Mouse (Mus musculus): ENCODE measurements around the gene Bckdk.
A peak's percentile ranks its signal among the peaks of the same experiment; 100 is the strongest.

Bckdk gene

DNA sequence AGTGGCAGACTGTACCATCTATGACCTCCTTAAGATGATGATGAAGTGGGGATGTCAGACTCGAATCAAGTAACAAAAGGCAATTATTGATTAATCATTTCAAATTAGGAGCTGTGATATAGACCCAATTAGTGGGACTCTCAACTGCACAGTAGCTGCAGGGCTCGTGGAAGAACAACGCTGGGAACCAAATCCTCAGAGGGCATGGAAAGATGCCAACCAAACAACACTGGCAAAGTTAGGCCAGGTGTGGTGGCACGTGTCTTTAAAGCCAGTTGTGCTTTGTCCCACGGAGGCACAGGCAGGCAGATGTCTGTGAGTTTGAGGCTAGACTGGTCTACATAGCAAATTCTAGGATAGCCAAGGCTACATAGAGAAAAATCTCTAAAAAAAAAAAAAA is 26.8 kb downstream of the Bckdk start:
- no peak for DNase-seq (ENCODE audit: low read depth)

DNA sequence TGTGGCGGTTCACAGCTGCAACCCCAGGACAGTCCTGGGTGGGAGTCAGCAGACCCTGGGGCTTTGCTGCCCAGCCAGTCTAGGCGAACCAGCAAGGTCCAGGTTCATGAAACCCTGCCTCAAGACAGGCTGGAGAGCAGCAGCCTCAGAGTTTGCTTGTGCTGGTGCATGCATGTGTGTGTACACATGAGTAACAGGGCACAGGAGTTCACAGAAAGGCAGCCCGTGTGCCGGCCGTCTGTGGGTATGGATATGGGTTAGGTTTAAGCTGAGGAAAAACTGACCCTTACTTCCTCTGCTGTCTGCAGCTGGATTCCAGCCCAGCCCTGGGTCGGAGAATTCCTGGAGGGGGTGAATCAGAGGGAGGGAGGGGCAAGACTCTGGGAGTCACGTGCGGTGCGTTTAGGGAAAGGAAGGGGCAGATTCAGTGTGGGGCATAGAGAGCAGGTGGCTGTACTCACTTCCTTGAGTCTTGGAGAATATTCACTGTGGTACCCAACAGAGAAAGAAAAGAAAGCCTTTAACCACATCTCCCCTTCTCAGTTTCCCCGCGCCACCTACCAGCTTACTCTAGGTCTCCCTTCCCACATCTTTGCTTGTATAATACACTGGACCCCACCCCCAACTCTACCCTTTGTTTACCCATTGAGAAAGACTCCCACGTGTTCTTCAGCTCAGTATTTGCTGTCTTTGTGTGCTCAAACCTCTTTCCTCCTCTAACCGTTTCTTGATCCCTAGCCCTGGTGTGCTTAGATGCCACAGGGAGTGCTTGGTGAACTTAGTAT is 27.7 kb downstream of the Bckdk start:
- no peak for DNase-seq (ENCODE audit: low read depth)

DNA sequence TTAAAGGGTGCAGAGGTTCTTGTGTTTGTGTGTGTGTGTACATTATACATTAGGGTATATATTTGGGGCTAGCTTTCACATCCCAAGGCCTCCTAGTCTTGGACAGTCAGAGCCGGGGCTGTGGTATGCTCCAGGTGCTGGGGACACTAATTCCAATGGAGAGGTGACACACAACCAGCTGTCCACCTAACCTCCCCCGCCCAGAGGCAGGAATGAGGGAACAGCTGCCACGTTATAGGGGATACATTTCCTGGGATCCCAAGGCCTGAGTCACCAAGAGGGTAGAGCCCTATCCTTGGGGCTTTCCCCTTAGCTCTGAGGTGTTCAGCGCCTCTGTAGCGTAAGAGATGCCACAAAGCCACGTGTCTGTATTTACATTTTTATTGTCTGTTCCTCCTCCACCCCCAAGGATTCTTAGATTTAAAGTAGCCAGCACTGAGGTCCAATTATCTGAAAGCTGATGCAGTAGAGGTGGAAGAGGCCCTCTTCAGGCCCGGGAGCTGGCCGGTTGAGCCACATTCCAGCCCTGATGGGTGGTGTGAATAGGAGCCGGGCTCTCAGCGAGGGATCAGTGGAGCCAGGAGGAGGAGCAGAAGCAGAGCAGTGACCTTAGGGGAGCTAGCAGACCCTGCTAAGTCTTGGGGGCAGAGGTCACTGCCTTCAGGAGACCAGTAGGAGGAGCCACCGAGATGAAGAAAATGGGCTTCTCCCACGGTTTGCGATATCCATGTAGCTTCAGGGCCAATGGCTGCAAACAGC is 28.6 kb downstream of the Bckdk start:
- peak; percentile 40 for DNase-seq (ENCODE audit: low read depth)

DNA sequence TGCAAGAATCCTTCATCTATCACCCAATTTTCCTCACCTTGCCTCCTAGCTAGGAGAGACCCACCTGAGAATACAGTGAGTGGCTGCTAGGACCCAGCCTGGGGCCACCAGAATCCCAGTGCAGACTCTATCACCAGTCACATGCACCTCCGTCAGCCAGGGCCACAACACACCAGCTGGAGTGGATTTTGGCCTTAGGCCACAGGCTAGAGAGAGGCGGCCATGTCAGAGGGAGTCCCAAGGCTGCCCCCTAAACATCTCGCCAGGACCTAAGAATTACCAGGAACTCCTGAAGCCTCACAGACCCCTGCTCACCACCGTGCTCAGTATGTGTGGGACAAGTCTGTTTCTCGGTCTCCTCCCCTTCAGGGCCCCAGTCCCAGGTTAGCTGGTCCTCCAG is 30.2 kb downstream of the Bckdk start:
- no peak for DNase-seq (ENCODE audit: low read depth)

DNA sequence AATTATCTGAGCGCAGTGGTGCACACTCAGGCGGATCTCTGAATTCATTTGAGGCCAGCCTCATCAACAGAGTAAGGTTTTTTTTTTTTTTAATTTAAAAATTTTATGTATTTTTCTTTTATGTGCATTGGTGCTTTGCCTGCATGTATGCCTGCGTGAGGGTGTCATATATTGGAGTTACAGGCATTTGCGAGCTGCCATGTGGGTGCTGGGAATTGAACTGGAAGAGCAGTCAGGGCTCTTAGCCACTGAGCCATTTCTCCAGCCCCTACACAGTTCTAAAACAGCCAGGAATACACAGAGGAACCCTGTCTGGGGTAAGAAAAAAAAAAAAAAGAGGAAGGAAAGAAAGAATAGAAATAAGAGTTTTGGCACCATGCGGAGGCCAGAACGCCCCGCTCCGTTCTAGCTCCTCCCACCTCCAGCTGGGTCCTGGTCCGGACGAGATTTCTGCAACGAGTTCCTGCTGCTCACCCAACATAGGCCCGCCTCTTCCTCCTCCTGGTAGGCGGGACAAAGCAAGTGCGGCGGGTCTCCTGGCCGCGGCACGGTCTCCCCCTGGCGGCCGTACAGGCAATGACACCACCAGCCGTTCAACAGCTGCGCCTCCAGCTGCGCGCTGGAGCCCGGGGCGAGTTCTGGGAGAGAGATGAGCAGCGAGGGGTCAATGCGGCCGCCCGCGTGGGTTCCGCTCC is 31.3 kb downstream of the Bckdk start:
- peak; percentile 96 for DNase-seq (ENCODE audit: low read depth)

DNA sequence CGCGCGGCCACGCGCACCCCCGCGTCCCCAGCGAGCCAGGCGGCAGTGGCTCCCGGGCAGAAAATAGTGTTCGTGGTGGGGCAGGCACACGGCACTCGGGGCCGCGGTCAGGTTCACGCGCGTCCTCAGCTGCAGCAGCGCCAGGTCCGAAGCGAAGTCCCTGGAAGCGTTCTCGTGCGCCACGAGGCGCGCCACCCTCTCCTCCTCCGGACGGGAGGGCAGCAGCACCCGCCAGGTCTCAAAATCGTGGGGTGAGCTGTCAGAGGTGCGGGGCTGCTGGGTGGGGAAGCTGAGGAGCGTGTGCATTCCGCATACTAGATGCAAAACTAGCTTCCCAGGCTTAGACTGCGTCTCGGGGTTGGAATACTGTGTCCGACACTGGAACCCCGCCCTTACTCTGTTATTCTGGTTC is 31.9 kb downstream of the Bckdk start:
- DNase-seq (ENCODE audit: low read depth), result no peak

DNA sequence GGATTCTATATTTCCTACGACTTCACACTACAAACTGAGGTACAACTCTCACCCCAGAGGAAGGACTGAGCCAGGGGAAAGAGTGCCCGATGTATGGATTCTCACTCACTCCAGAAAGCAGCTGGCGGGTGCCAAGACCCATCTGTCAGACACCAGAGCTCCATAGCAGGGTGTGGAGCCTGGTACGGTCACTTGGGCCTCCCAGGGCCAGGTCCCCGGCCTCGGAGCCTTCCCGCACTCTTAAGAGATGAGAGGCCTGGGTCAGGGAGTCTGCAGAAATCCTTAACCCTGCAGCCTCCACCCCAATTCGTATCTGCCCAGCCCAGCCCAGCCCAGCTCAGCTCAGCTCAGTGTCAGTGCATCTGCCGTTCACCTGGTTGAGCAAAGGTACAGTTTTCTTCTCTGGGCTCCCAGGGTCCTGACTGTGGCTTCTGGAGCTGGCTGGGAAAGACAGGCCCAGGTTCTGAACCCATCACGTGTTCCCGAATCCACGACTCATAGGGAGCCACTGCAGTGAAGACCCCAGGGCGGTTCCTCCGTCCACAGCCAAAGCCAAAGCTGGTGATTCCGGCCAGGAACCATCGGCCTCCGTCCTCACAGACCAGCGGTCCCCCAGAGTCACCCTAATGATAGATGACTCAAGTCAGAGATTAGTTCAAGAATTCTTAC is 32.5 kb downstream of the Bckdk start:
- DNase-seq (ENCODE audit: low read depth), result peak; percentile 27

DNA sequence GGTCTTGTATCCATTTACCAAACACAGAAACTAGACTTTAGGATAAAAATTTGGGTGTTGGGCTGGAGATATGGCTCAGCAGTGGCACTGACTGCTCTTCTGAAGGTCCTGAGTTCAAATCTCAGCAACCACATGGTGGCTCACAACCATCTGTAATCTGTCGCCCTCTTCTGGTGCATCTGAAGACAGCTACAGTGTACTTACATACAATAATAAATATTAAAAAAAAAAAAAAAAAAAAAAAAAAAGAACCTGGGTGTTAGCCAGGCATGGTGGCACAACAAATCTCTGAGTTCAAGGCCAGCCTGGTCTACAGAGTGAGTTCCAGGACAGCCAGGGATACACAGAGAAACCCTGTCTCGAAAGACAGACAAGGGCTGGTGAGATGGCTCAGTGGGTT is 38.2 kb downstream of the Bckdk start:
- DNase-seq (ENCODE audit: low read depth), result peak; percentile 47

DNA sequence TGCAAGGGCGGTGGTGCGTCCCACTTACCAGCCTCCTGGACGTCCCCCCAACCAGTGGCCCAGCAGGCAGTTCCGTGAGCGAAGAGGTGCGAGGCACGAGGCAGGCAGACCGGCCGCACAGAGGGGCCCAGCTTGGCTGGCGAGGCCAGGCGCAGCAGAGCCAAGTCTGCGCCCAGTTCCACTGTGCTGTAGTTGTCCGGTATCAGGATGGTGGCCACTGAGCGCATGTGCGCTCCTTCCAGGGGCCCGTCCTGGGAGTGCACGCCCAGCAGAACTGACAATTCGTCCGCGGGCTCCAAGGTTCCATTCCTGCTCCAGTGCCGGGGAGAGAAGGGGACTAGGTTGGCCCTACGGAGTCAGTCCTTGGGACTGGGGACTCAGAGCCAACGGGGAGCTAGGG is 40.7 kb downstream of the Bckdk start:
- DNase-seq (ENCODE audit: low read depth), result no peak

GRCm38 (mm10) chr7:127946470-127947023 is 42.7 kb downstream of the Bckdk start, which contains the start of gene Prss36:
TSS of gene Prss36 (minus strand) at chr7:127946725.
- no peak for DNase-seq (ENCODE audit: low read depth)

GRCm38 (mm10) chr7:127952864-127953581 is 49.1 kb downstream of the Bckdk start:
- DNase-seq (ENCODE audit: low read depth), result peak; percentile 37

- DNase-seq (ENCODE audit: low read depth), result no peak
Observed at GRCm38 (mm10) chr7:127959364-127959763, 55.5 kb downstream of the Bckdk start.
